Mouse (Mus musculus): ENCODE data around the gene Sppl3.

GRCm38 (mm10) chr5:114968651-114969050, 42.3 kb upstream of the Sppl3 start:
- TF ChIP-seq MYC (IDR thresholded peaks at IDR 0.05; ENCODE audit: low read depth, low read length) = no peak
- no peak for TF ChIP-seq CTCF (conservative IDR thresholded peaks at IDR 0.05 in 1 of 2, IDR thresholded peaks at IDR 0.05 in 1 of 2; ENCODE audit: low read depth in 2 of 2, low read length in 2 of 2)
- no peak for TF ChIP-seq RCOR1 (conservative IDR thresholded peaks at IDR 0.05; ENCODE audit: low read depth, low read length)
- no peak for TF ChIP-seq NRF1 (IDR thresholded peaks at IDR 0.05; ENCODE audit: low read depth, low read length)

Measured in CH12.LX (cell line).